Mouse (Mus musculus) gastrocnemius, postnatal 4 days (tissue): ENCODE results near the gene Orai3. TPM values are rescaled to one million over a fixed set of nuclear protein-coding genes. Genes with fewer than 3 reads are reported as not detected.

ENCODE experiments used
- DNase-seq, 2 experiments: peaks; one replicate each; pipeline ENCODE4 v3.0.0; 2021 to 2022; ENCODE audit warnings: low spot score in 2 of 2, mixed read lengths in 2 of 2
- total RNA-seq, 2 experiments: library from RNA; stranded (reverse); gene quantifications; 2 replicates each; pipeline ENCODE4 v1.2.3; 2021

Gene Orai3
- total RNA-seq, 2 experiments from 2014 or later, result 12.3 to 13.9 TPM

GRCm38 (mm10) chr7:127823236-127824171, 53.9 kb downstream of the Orai3 start:
- no peak for DNase-seq

DNA sequence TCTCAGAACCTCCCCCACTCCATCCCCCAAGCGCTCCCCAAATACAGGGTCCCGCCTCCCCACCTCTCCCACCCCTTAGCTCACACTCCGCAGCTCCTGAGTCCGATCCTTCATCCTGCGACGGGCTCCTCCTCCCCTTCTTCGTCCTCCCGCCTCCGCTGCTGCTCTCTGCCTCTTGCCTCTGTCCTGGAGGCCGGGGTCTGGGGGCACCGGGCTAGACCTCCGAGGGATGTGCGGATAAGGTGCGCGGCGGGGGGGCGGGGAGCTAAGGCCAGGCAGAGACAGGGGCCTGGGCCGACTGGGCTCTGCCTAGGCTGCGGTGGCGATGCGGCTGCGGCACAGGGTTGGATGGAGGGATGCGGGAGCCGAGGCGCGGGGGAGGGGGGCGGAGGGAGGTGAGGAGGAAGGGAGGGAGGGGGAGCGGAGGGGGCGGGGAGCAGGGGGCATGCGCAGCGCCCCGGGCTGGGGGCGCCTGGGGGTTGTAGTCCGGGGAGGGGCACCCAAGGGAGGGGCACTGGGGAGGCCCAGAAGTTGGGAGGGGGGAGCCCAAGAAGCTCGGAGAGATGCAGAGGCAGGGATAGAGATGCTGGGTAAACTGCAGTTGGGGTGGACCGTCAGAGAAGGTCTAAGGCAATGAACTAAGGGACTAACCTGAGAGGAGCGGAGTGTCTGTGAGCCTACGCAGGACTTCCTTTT, 54.7 kb downstream of the Orai3 start, which contains the start of the genes Stx4a and Stx1b:
TSS of gene Stx4a (plus strand) at position 119 of the 696 bp plus-strand sequence.
TSS of gene Stx1b (minus strand) at position 374 of the 696 bp plus-strand sequence.
- peak; percentile 55 to 64 for DNase-seq

Other genes starting within 250 kb of the Orai3 start
- gene Tmem265, start 208.4 kb upstream of the Orai3 start, total RNA-seq, result 1 to 10 TPM in 1 of 2 experiments, not detected in 1; 3.1 TPM
- 10 to 100 TPM; 21.6 to 25.5 TPM for gene Phkg2, start 196.5 kb upstream of the Orai3 start, total RNA-seq
- gene Ccdc189, start 181.2 kb upstream of the Orai3 start, total RNA-seq, result 1 to 10 TPM; 5.0 to 5.1 TPM
- 10 to 100 TPM; 48.4 to 50.5 TPM for gene Rnf40, start 181.0 kb upstream of the Orai3 start, total RNA-seq
- gene Zfp629, start 154.0 kb upstream of the Orai3 start, total RNA-seq, result 10 to 100 TPM; 13.1 to 13.5 TPM
- 100 to 1,000 TPM; 112 to 132 TPM for gene Bcl7c, start 60.9 kb upstream of the Orai3 start, total RNA-seq
- 10 to 100 TPM in 1 of 2 experiments, 1 to 10 TPM in 1; 7.0 to 10.0 TPM for gene Ctf1, start 57.1 kb upstream of the Orai3 start, total RNA-seq
- not detected for gene Ctf2, start 37.6 kb upstream of the Orai3 start, total RNA-seq
- gene Fbxl19, start 25.3 kb upstream of the Orai3 start, total RNA-seq, result 1 to 10 TPM; 8.6 to 8.8 TPM
- 10 to 100 TPM; 30.3 to 32.4 TPM for gene Setd1a, start 6.9 kb downstream of the Orai3 start, total RNA-seq
- gene Gm49388, start 15.8 kb downstream of the Orai3 start, total RNA-seq, result 1 to 10 TPM; 2.8 to 4.0 TPM
- 10 to 100 TPM; 13.0 to 13.3 TPM for gene Hsd3b7, start 30.8 kb downstream of the Orai3 start, total RNA-seq
- 10 to 100 TPM; 82.8 to 84.9 TPM for gene Stx4a, start 54.5 kb downstream of the Orai3 start, total RNA-seq
- gene Stx1b, start 54.7 kb downstream of the Orai3 start, total RNA-seq, result 1 to 10 TPM; 4.7 to 6.3 TPM
- 10 to 100 TPM; 24.0 to 27.1 TPM for gene Zfp646, start 106.4 kb downstream of the Orai3 start, total RNA-seq
- gene Zfp668, start 107.0 kb downstream of the Orai3 start, total RNA-seq, result 10 to 100 TPM in 1 of 2 experiments, 1 to 10 TPM in 1; 8.8 to 10.1 TPM
- gene Prss53, start 121.2 kb downstream of the Orai3 start, total RNA-seq, result 1 to 10 TPM; 1.6 to 1.8 TPM
- not detected for gene Gm21974, start 125.6 kb downstream of the Orai3 start, total RNA-seq
- 10 to 100 TPM; 62.4 to 71.8 TPM for gene Vkorc1, start 125.8 kb downstream of the Orai3 start, total RNA-seq
- 10 to 100 TPM; 84.7 to 92.3 TPM for gene Bckdk, start 134.3 kb downstream of the Orai3 start, total RNA-seq
- gene Kat8, start 142.7 kb downstream of the Orai3 start, total RNA-seq, result 10 to 100 TPM; 18.5 to 23.2 TPM
- gene Prss8, start 160.3 kb downstream of the Orai3 start, total RNA-seq, result not detected
- 1 to 10 TPM; 7.6 to 8.9 TPM for gene Prss36, start 176.9 kb downstream of the Orai3 start, total RNA-seq
- 100 to 1,000 TPM; 287 to 354 TPM for gene Fus, start 197.6 kb downstream of the Orai3 start, total RNA-seq
- gene Pycard, start 224.1 kb downstream of the Orai3 start, total RNA-seq, result 10 to 100 TPM; 16.0 to 21.7 TPM
- gene Trim72, start 234.1 kb downstream of the Orai3 start, total RNA-seq, result 100 to 1,000 TPM; 254 to 296 TPM